Mouse (Mus musculus): ENCODE measurements at regions not wholly inside any gene's neighbourhood (a gene's known extent, or its start where the extent isn't known, plus 50 kb on each side); places are given as distances from the start of the nearest gene placed in this dataset.
"Not testable (repeated sequence)": the region's sequence is repeated elsewhere in the genome, so short reads cannot be mapped to it uniquely, and the experiment has no call there.

DNA sequence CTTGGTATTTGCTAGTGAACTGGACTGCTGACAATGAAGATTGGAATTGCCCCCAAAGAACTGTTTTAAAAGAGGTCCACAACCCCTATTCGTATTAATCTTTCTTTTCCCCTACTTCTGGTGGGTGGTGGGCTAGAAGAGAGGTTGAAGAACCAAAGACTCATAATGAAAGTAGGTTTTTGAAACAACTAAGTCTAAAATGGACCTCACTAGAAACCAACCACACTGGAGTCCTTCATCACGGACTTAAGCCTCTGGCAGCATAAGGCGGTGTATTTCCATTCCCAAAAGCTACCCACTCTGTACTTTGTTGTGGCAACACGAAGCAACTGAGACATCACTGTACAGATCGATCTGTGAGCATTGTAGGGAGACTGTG lies 251.1 kb downstream of the Diras2 start:
- no peak for DNase-seq

DNA sequence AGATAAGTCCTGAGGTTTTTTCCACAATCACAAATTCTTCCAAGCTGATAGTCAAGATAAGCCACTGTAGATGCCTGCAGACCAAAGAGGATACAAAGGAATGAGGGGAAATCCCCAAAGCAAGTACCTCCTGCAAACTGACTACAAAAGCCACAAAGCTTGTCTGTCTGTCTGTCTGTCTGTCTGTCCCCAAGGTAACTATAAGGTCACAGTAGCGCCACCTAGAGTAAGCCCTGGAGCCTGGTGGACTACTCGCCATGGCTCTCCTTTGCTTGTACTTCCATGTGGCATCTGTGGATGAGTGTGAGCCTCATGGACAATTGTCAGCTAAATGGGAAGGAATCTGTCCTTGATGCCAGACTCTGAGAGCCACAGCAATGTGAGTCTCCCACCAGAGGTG lies 249.8 kb downstream of the Diras2 start:
- DNase-seq, result no peak

DNA sequence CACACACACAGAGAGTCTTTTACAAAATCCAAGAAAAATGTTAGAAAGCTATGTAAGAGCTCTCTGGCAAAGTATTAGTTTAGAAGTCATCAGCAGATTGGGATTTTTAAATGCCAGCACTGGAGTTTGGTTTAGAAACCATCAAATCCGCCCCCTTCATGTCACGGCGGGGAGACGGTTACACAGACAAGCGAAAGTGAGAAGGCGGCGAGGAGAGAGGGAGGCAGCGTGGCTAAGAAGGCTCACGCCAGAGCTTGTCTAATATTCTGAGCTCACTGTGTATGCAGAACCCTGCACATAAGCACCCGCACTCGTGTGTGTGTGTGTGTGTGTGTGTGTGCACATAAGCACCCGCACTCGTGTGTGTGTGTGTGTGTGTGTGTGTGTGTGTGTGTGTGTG lies 248.6 kb downstream of the Diras2 start:
- peak; percentile 77 for DNase-seq

GRCm38 (mm10) chr13:52283456-52283855 lies 247.6 kb downstream of the Diras2 start:
- DNase-seq, result no peak

DNA sequence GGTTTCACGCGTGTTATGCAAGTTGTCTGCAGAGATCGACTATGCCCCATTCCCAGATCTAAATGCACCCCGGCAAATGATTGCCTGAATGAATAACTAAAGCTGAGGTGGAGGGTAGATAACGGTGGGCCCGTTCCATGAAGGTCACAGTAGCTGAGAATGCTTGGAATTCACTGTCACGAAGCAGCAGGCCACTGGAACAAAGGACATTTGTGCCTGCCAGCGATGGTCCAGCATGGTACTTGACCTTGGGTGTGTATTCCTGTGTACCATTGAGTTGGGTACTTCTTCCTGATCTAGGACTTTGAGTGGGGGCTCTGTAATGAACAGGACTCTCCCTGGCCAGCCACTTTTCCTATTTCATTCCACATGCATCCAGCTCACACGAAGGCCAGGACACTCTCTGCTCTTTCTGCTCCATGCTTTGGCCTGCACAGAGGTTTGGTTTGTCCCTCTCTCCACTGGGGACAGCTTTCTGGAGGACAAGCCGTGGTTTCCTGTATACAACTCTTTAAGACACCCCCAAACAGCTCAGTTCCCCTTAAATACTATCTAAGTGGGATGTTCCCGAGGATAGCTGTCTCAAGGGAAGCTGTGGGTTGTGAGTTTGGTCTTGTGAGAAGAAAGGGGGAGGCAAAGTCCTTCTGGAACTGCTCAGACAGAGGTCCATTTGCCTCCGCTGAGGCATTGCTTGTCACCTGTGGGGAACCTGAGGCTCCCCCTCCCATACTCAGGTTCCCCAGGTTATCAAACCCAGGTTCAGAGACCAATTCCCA lies 246.9 kb downstream of the Diras2 start:
- DNase-seq, result no peak

DNA sequence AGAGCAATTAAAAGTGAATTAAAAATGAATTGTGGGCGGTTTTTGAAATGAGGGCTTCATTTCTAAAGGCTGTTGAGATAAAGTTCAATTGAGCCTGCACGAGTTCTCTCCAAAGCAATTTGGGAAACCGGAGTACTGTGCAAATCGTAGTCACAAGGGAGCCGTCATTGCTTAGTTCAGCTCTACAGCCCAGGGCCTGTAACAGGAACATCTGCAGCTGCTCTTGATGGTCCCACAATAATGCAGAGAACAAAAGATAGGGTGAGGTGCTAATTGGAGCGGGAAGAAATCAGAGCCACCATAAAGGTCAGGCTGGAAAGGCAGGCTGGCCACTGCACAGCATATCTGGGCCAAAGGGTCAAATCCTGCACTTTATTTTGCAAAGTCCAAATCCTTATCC lies 242.7 kb downstream of the Diras2 start:
- DNase-seq, result no peak

GRCm38 (mm10) chr13:52295847-52296246 lies 235.2 kb downstream of the Diras2 start:
- DNase-seq, result no peak

DNA sequence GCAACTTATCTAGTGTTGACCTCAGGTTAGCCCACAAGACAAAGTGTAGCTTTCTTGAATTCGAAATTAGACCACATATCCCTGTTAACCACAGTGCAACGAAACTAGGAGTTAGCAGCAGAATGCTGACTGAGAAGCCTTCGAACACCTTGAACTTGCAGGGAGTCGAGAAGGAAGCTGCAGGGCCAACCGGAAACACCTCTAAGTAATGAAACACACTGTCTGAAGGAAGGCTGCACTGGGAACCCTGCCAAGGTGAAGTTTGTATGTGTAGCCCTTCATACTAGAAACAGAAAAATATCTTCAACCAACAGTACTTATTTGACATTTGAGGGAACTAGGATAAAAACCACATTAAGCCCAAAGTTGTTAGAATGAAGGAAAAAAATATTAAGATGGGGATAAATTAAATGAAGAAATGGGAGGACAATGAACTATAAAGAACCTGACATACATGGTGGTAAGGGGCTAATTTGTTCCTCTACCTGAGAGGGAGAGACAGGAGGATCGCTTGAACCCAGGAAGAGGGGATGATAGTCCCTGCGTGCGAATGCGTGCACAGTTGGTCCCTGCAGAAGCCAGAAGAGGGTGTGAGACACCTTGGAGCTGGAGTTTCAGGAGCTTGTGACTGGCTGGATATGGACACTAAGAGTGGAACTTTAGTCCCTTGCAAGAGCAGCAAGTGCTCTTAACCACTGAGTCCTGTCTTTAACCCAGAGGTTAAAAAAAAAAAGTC lies 234.4 kb downstream of the Diras2 start:
- no peak for DNase-seq

GRCm38 (mm10) chr13:52297277-52297623 lies 233.8 kb downstream of the Diras2 start:
- no peak for DNase-seq

DNA sequence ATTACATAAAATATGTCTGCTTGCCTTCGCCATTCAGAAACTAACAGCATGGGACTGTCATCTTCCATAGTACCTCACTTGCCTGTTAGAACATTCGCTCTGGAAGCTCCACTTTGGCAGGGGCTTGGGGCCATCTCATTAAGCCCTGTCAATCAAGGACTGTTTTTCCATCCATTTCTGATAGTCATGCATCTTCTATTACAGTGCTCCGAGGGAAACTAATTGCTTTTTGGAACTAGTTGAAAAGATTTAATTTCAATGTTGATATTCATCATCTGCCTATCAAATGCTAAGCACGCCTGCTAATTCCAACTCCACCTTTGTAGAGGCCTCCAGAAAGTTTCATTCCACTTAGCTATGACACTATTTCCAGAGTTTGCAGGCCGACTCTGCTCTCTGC lies 232.7 kb downstream of the Diras2 start:
- no peak for DNase-seq

DNA sequence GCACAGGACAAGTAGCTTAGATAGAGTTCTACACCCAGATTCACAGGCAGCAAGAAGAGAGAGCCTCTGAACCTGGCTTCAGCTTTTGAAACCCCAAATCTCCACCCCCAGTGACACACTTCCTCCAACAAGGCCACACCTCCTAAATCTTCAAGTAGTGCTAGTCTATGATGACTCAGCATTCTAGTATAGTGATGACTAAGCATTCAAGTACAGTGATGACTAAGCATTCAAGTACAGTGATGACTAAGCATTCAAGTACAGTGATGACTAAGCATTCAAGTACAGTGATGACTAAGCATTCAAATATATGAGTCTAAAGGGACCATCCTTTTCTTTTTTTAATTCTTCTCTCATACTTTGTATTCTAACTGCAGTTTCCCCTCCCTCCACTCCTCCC lies 225.8 kb downstream of the Diras2 start:
- not testable (repeated sequence) for DNase-seq

DNA sequence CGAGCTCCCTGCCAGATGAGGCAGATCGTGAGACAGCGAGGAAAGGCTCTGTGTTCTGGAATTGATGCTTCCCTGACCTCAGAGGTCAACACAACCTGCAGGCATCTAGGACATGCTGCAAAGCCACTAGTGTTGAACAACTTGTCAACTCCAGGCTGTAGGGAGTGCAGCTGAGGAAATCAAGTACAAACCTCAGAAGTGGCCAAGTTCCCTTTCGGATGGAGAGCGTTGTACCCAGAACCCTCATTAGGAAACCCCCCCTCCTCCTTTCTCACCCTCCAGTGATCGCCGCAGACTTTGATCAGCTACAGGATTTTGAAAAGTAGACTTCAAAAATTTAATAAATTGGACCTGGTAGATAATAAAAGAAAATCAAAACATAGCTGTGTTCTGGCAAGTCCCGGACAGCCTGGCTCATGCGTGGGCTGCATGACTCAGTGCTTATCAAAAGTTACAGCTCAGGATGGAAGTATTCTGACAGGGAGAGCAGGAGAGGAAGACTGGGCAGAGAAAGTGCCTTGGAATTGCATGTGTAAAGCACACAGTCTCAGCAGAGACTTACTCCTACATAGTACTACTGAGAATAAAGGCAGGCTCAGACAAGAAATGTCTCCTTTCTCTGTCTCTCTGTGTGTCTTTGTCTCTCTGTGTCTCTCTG lies 224.2 kb downstream of the Diras2 start:
- DNase-seq, result peak; percentile 59

GRCm38 (mm10) chr13:52310954-52311353 lies 220.1 kb downstream of the Diras2 start:
- no peak for DNase-seq

DNA sequence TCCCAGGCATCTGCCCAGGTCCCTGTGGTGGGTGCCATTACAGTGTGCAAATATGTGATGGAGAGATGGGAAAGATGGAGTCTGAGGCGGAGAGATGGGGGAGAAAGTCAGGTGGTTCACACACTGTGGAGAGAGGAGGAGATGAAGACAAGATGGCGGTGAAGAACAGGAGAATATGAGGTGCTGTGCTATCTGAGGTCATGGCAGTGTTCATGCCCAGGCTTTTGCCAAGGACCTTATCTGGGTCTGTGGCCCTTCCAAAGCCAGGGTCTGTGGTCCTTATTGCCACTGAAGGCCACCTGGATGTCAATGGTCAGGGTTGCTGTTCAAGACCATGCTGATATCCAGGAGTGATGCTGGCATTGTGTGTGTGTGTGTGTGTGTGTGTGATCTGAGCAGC lies 212.8 kb downstream of the Diras2 start:
- DNase-seq, result no peak

GRCm38 (mm10) chr13:52323691-52324090 lies 207.4 kb downstream of the Diras2 start:
- no peak for DNase-seq

DNA sequence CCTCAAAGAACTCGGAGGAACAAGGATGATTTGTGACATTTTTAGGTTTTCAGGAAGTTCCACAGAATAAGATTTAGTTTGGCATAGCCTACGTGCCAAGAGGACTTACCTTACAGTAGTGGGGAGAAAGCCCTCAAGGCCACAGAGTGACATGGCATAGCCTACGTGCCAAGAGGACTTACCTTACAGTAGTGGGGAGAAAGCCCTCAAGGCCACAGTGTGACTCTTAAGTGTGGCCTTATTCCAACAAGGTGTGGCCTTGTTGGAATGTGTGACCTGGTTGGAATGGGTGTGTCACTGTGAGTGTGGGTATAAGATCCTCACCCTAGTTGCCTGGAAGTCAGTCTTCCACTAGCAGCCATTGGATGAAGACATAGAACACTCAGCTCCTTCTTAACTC lies 206.7 kb downstream of the Diras2 start:
- DNase-seq, result not testable (repeated sequence)

DNA sequence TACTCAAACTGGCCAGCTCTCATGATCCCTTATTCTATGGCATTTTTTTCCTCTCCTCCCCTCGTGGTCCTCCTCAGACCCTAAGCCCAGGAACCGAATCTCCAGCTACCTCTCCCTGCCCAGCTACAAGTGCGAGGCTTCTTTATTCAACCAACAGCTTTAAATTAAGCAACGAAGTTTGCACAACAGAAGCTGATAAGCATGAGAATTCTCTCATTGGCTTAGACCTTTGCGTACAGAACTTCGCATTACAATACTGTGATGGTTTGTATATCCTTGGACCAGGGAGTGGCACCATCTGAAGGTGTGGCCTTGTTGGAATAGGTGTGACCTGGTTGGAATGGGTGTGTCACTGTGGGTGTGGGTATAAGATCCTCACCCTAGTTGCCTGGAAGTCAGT lies 205.4 kb downstream of the Diras2 start:
- not testable (repeated sequence) for DNase-seq

DNA sequence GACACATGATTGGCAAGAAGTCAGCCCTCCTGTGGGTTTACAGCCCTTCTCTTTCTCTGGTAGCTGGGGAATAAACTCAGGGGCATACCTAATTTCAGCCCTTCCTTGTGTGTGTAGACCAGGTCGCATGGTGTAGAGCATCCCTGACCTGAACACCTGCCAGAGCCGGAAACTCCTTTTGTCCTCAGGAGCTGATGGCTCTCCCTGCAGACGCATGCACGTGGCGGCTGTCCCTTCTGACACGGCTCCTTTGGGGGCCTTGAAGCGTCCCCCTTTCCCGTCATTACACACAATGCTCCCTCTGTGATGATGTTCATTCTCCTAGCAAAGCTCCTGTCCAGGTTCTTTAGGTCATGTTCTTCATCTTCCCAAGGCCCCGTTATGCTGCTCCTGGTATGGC lies 203.3 kb downstream of the Diras2 start:
- DNase-seq, result no peak

- DNase-seq, result peak; percentile 52
Observed at GRCm38 (mm10) chr13:52328766-52329165, 202.3 kb downstream of the Diras2 start.

DNA sequence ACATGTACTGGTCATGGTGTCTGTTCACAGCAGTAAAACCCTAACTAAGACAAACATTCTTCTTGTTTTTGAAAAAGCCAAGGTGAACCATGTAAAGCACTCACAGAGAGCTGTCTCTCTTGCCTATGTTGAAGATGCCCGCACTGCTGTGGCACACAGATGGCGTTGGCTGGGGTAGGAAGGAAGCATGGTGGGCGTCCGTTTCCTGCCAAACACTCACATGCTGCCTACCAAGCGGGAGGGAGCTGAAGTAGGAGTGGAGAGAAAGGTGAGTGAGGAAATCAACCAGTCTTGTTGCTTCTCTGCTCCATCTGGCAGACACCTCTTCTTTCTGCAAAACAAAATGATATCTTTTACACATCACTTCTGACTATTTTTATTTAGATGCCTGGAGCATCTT lies 200.0 kb downstream of the Diras2 start:
- DNase-seq, result peak; percentile 84

- DNase-seq, result no peak
Observed at GRCm38 (mm10) chr13:52334962-52335361, 196.1 kb downstream of the Diras2 start.

GRCm38 (mm10) chr13:52337936-52338335 lies 193.1 kb downstream of the Diras2 start:
- DNase-seq, result no peak

DNA sequence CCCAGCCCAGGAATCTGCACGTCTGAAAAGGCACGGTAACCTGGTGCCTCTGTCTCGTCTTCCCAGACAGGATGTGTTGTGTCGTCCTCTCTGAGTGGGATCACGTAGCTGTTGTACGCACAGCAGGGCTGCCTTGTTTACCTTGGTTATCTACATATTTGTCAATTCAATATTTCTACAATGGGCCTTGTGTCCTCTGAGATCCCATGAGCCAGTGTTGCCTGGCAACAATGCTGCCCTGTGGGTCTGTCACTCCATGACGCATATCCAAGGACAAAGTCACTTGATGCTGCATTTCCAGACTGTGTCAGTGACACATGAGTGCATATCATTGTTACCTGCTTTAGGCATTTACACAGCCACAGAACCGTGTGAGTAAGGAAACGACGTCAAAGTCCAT lies 191.9 kb downstream of the Diras2 start:
- no peak for DNase-seq

GRCm38 (mm10) chr13:52341981-52342380 lies 189.1 kb downstream of the Diras2 start:
- DNase-seq, result no peak
